Mouse (Mus musculus) R1 (cell line): ENCODE data around the gene Pla2g6.

Experiments used
- DNase-seq: peaks from one replicate; pipeline ENCODE4 v3.0.0-alpha.2; 2018; ENCODE audit warnings: low read depth, low spot score

The Pla2g6 gene

GRCm38 (mm10) chr15:79242574-79243233 is 85.5 kb downstream of the Pla2g6 start:
- no peak for DNase-seq

GRCm38 (mm10) chr15:79238036-79238435 is 90.2 kb downstream of the Pla2g6 start:
- DNase-seq: no peak
